Mouse (Mus musculus): ENCODE results near the gene Gm10096. TPM values are rescaled to one million over a fixed set of nuclear protein-coding genes. Genes with fewer than 3 reads are reported as not detected.
"Not testable (repeated sequence)": the region's sequence is repeated elsewhere in the genome, so short reads cannot be mapped to it uniquely, and the experiment has no call there.

Gene Gm10096
- polyA plus RNA-seq (2015; fragmentation: Nextera tagmentation; extraction: Ambion mirVana): not detected in 2 replicates

DNA sequence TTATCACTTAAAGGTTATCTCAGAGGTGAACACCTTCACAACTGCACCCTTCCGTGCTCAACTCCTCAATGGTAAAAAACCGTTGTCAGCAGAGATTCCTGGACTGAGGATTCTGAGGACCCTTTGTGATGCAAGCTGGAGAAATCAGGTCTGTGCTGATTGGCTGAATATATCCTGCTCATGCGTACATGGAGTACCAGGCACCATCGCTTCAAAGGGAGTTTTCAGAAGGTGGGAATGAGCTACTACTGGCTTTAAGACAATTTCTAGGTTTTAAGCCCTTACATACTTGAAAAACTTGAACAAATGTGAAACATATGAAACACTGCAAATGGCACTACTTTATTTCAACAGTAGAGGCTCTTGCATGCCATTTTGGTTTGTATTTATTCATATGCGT lies at the start of gene Gm10096:
Gene Gm10096 (minus strand): TSS at position 101 of the 400 bp plus-strand sequence.
- H3K4me2 ChIP-seq; H3K4me1 ChIP-seq; H3K9me3 ChIP-seq; H3K4me3 ChIP-seq; H3K9ac ChIP-seq; H3K36me3 ChIP-seq; H3K27ac ChIP-seq; H3K27me3 ChIP-seq; ATAC-seq (ENCODE audit: borderline replicate concordance, extremely low read depth, low FRiP score, low TSS enrichment): not testable (repeated sequence)
- no CpG with 5 or more reads among the region's 5 CpGs for WGBS

Data from lung, embryonic 15.5 days (tissue).